Mouse (Mus musculus): ENCODE measurements around the gene Spaca9.

- TF ChIP-seq CTCF (IDR thresholded peaks at IDR 0.05; ENCODE audit: control insufficient read depth, insufficient read depth, insufficient replicate concordance, low read depth, low read length) = no peak
- TF ChIP-seq POLR2A (IDR thresholded peaks at IDR 0.05; ENCODE audit: control insufficient read depth, low read depth, low read length) = no peak
Measured at GRCm38 (mm10) chr2:28681718-28682117, 17.8 kb downstream of the Spaca9 start.

Data from testis, adult 2 months (tissue).